Mouse (Mus musculus) liver, embryonic 12.5 days (tissue): ENCODE data around the gene Stxbp4. TPM values are rescaled to one million over a fixed set of nuclear protein-coding genes. Genes with fewer than 3 reads are reported as not detected.

Source experiments
- ATAC-seq: fragments of 200-750 bp; cut with Nextera tagmentation; 2 replicates; pipeline ENCODE4 v1.8.0; 2017; ENCODE audit warnings: moderate number of reproducible peaks, mild to moderate bottlenecking, moderate library complexity
- H3K27ac ChIP-seq: fragments of 300-500 bp; sonication (generic); 2 replicates; pipeline ENCODE4 v1.5.1; 2016; ENCODE audit warnings: mild to moderate bottlenecking
- H3K27me3 ChIP-seq: fragments of 300-500 bp; sonication (generic); replicated peaks from 2 replicates; pipeline ENCODE4 v1.6.1; 2016; ENCODE audit warnings: mild to moderate bottlenecking, moderate library complexity
- H3K36me3 ChIP-seq: fragments of 300-500 bp; sonication (generic); 2 replicates; pipeline ENCODE4 v1.6.1; 2016; ENCODE audit warnings: mild to moderate bottlenecking, moderate library complexity
- H3K4me1 ChIP-seq: fragments of 300-500 bp; sonication (generic); 2 replicates; pipeline ENCODE4 v1.6.1; 2016
- H3K4me2 ChIP-seq: fragments of 300-500 bp; sonication (generic); 2 replicates; pipeline ENCODE4 v1.6.1; 2016; ENCODE audit warnings: mild to moderate bottlenecking, moderate library complexity
- H3K4me3 ChIP-seq: fragments of 300-500 bp; sonication (generic); 2 replicates; pipeline ENCODE4 v1.5.1; 2016; ENCODE audit warnings: mild to moderate bottlenecking, moderate library complexity
- H3K9ac ChIP-seq: fragments of 300-500 bp; sonication (generic); 2 replicates; pipeline ENCODE4 v1.6.1; 2016; ENCODE audit warnings: mild to moderate bottlenecking, moderate library complexity
- H3K9me3 ChIP-seq: fragments of 300-500 bp; sonication (generic); replicated peaks from 2 replicates; pipeline ENCODE4 v1.6.1; 2016; ENCODE audit warnings: mild to moderate bottlenecking, moderate library complexity
- WGBS: fragments of 180-500 bp; shearing (Covaris S2); methylation state at CpG from one replicate; pipeline ENCODE4 v1.1.7; 2016; ENCODE audit not compliant: insufficient replicate concordance; 5-methylcytosine and 5-hydroxymethylcytosine counted together
- polyA plus RNA-seq: library from polyadenylated mRNA; unstranded; fragments of >200 nt; fragmentation: Nextera tagmentation; extraction: Ambion mirVana; gene quantifications from 2 replicates; pipeline ENCODE4 v1.2.1, GENCODE M21; 2016

The Stxbp4 gene
- polyA plus RNA-seq, 1 experiment from 2014 or later = 12.9 TPM

DNA sequence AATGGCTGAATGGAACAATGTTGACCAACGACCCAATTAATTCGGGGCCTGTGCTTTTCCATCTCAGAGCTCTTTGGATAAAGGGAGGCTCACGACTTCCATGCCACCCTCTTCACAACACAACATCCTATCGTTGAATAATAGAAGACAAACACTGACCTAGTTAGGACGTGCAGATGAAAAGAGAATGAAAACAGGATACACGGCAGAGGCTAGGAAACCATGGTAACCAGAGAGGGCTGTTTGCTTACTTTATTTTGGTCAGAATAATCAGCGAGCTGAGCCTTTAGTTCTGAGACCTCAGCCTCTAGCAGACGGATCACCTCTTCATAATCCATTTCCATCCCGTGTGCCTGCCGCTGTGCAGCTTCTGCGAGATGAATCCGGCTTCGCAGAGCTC, 89.3 kb downstream of the Stxbp4 start:
- Histone ChIP-seq H3K4me2 (no peak overlapping the region), H3K9ac (no peak overlapping the region), H3K4me3 (no peak overlapping the region), H3K9me3 (no peaks in the 10 kb centered on the region), H3K27me3 (no peaks in the 10 kb centered on the region), H3K36me3 (peaks cover 5% of the 10 kb centered on the region), H3K4me1 (peaks cover 4% of the 10 kb centered on the region; the same call in 1 of the 2 replicates), H3K27ac (no peak overlapping the region)
- WGBS = 79% methylated on average over 13 of the region's 13 CpGs
- ATAC-seq = no peak

DNA sequence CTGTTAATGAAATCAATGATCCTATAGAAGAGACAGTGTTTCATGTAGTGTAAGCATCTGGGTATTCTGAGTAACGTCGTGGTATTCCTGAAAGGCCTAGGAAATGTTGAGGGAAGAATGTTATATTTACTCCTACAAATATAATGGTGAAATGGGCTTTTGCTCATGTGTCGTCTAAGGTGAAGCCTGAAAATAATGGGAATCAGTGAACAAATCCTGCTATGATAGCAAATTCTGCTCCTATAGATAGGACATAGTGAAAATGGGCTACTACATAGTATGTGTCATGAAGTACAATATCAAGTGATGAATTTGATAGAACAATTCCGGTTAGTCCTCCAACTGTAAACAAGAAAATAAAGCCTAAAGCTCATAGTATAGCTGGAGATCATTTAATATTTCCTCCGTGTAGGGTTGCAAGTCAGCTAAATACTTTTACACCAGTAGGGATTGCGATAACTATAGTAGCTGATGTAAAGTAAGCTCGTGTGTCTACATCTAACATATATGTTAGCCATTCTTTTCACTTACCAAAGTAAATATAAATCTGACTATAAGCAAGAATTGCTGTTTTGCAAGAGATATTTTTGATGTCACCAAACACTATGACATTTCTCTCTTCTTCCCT, 99.1 kb downstream of the Stxbp4 start:
- no peak overlapping the region for H3K27ac ChIP-seq
- WGBS = 78% methylated on average over 7 of the region's 7 CpGs
- H3K36me3 ChIP-seq = peaks cover 12% of the 10 kb centered on the region
- no peaks in the 10 kb centered on the region for H3K27me3 ChIP-seq
- H3K9me3 ChIP-seq = no peaks in the 10 kb centered on the region
- H3K9ac ChIP-seq = no peak overlapping the region
- no peaks in the 10 kb centered on the region for H3K4me1 ChIP-seq
- no peak overlapping the region for H3K4me2 ChIP-seq
- no peak overlapping the region for H3K4me3 ChIP-seq
- ATAC-seq = no peak

DNA sequence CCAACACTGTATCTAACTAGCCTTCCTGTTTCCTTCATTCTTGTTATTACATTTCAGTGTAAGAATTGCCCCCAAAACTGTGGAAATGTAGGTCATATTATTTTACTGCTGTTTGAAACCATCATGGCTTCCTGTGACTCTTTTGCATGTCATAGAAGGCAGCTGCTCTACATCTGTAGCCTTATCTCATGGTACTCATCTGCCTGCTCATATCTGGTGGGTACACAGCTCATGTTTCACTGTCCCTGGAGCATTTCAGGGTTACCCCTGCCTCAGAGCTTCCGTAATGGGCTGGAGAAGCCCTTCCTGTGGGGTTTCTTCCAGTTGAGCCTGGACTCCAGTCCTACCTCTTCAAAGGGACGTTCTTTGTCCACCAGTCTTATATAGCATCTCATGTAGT, 112.6 kb downstream of the Stxbp4 start:
- WGBS = 55% methylated on average over 2 of the region's 2 CpGs
- peaks cover 6% of the 10 kb centered on the region; the same call in 1 of the 2 replicates for H3K4me1 ChIP-seq
- H3K36me3 ChIP-seq = peaks cover 13% of the 10 kb centered on the region
- no peaks in the 10 kb centered on the region for H3K27me3 ChIP-seq
- no peak overlapping the region for H3K4me2 ChIP-seq
- H3K9me3 ChIP-seq = no peaks in the 10 kb centered on the region
- H3K9ac ChIP-seq = no peak overlapping the region
- no peak overlapping the region for H3K4me3 ChIP-seq
- ATAC-seq = no peak; the same call in 1 of the 2 replicates
- H3K27ac ChIP-seq = no peak overlapping the region

DNA sequence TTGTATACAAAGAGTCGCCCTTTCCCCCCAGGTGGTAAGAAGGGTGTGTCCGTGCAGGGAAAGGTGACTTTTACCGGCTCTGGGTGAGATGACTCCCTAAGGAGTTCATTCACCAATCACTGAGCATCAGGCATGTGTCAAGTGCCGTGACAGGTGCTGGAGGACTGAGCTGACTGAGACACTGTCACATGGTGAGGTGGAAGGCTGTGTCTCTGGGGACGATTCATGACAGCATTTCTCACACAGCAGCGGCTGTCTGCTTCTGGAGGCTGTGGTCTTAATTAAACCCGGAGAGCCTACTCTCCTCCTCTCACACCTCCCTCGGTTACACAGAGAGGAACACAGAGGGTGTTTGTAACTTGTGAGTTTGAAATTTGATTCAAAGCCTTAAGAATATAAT, 116.8 kb downstream of the Stxbp4 start:
- H3K36me3 ChIP-seq = peaks cover 8% of the 10 kb centered on the region; the same call in 1 of the 2 replicates
- H3K4me2 ChIP-seq = no peak overlapping the region
- H3K9me3 ChIP-seq = no peaks in the 10 kb centered on the region
- no peak overlapping the region for H3K27ac ChIP-seq
- no peaks in the 10 kb centered on the region for H3K27me3 ChIP-seq
- WGBS = 71% methylated on average over 8 of the region's 8 CpGs
- peaks cover 6% of the 10 kb centered on the region; the same call in 1 of the 2 replicates for H3K4me1 ChIP-seq
- no peak overlapping the region for H3K9ac ChIP-seq
- no peak for ATAC-seq
- H3K4me3 ChIP-seq = no peak overlapping the region

DNA sequence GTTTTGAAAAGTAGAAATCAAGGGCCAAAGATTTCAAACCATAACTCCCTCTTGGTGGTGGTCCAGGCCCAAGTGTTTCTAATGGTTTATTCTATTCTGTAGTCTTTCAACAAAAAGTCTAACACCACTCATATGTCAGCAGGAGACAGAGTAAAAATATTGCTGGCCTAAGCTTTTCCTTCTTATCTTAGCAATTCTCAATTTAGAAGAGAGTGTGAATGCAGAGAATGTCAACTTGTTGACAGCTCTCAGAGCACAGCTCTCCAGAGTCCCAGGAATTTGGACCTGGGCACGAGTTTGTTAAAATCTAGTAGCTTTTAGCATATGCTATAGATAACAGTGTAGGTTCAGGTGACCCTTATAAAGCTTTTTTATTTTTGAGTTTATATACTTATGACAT, 120.1 kb downstream of the Stxbp4 start:
- H3K4me3 ChIP-seq = no peak overlapping the region
- no peaks in the 10 kb centered on the region for H3K27me3 ChIP-seq
- WGBS = 67% methylated on average over 1 of the region's 1 CpGs
- no peak overlapping the region for H3K4me2 ChIP-seq
- no peak overlapping the region for H3K27ac ChIP-seq
- ATAC-seq = no peak
- H3K9me3 ChIP-seq = no peaks in the 10 kb centered on the region
- H3K9ac ChIP-seq = no peak overlapping the region
- no peaks in the 10 kb centered on the region for H3K4me1 ChIP-seq
- H3K36me3 ChIP-seq = peaks cover 8% of the 10 kb centered on the region; the same call in 1 of the 2 replicates

DNA sequence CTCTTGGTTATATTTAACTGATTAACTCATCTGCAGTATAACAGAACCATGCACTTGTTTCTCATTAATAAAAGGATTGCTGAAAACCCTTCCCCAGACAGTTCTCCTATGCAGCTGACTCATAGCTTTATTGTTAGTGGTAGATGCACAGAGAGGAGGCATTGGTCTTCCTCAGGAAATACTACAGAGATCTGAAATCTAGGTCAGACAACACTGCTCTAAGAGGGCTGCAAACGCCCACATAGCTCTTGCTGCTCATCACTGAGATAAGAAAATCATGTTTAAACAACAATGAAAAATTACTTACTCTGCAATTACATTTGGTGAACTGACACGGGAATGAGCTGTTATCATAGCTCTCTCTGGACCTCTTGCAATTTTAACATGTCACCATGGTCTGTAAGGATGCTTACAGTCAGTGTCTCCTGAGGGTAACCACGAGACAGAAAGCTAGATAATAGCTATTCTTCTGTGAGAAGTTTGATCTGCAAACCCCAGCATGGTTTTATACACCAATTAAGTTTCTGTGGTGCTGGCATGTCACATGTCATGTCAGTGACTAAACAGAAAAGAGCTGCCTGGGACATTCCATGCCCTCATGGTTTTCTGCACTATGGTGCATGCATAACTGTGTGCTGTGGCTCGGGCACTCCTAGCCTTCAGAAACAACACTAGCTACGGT, 125.2 kb downstream of the Stxbp4 start:
- H3K36me3 ChIP-seq = no peaks in the 10 kb centered on the region
- no peak for ATAC-seq
- no peak overlapping the region for H3K4me2 ChIP-seq
- H3K9me3 ChIP-seq = no peaks in the 10 kb centered on the region
- no peaks in the 10 kb centered on the region for H3K27me3 ChIP-seq
- no peak overlapping the region for H3K4me3 ChIP-seq
- no peaks in the 10 kb centered on the region for H3K4me1 ChIP-seq
- no peak overlapping the region for H3K9ac ChIP-seq
- WGBS = 56% methylated on average over 5 of the region's 5 CpGs
- no peak overlapping the region for H3K27ac ChIP-seq

DNA sequence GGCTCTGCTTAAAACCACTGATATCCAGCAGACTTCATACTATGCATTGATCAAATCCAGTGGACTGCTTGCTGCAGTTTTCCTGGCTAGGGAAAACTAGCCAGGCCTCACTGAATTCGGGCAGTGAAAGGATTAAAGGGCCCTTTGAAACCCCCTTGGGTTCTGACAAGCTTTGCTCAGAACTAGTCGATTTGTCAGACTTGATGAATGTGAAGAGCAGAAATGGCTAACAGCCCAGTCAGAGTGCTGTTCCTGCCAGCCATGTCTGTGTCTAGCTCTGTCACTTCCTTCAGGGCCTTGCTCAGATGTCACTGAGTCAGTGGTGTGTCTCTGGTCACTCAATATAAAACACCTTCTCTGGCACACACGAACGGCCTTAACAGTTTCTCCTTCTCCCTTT, 136.0 kb downstream of the Stxbp4 start:
- Histone ChIP-seq H3K4me3 (no peak overlapping the region), H3K27me3 (no peaks in the 10 kb centered on the region), H3K36me3 (0 out of 2 replicates have a peak, but pooled peaks cover under 1% of the 10 kb centered on the region), H3K9me3 (no peaks in the 10 kb centered on the region), H3K4me2 (no peak overlapping the region), H3K4me1 (no peaks in the 10 kb centered on the region), H3K27ac (no peak overlapping the region), H3K9ac (no peak overlapping the region)
- 70% methylated on average over 4 of the region's 4 CpGs for WGBS
- no peak for ATAC-seq

DNA sequence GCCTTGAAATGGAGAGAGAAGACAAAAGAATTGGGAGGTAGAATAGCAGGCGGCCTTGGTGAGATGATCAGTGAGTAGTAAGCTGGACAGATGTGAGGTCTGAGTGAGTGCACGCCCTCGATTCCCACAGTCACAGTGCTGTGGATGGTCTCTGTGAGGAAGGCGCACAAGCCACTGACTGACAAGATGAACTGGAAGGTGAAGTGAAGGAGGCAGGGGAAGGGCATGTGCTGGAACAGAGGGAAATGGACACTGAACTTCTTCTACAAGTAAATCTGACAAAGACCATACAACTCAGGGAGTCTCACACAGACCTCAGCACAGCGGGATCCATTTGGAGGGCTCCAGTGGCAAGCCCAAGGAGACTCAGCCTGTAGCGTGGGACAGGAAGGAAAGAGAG, 138.0 kb downstream of the Stxbp4 start:
- no peaks in the 10 kb centered on the region for H3K36me3 ChIP-seq
- no peak overlapping the region for H3K9ac ChIP-seq
- 73% methylated on average over 6 of the region's 6 CpGs for WGBS
- H3K27me3 ChIP-seq = no peaks in the 10 kb centered on the region
- no peaks in the 10 kb centered on the region for H3K9me3 ChIP-seq
- no peak overlapping the region for H3K4me3 ChIP-seq
- H3K4me2 ChIP-seq = no peak overlapping the region
- no peak for ATAC-seq
- no peaks in the 10 kb centered on the region for H3K4me1 ChIP-seq
- no peak overlapping the region for H3K27ac ChIP-seq

DNA sequence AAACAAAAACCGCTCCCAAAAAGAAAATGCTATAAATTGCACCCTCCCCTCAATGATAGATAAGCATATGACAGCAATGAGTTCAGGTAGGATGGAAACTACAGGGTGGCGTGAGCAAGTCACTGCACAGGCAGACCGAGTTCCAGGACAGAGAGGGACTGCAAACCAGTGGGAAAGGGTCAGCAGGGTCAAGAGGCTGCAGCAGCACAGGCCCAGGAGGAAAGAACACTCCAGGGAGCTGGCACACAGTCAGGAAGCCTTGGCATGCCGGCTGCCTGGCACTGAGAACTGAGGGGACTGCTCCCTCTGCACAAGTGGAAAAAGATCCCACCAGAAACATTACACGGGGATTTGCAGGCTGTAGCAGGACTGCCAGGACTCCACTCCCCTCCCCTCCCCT, 139.4 kb downstream of the Stxbp4 start:
- H3K9ac ChIP-seq = no peak overlapping the region
- no peaks in the 10 kb centered on the region for H3K4me1 ChIP-seq
- 0 out of 2 replicates have a peak, but pooled peaks cover 3% of the 10 kb centered on the region for H3K36me3 ChIP-seq
- no peak for ATAC-seq
- H3K9me3 ChIP-seq = no peaks in the 10 kb centered on the region
- 58% methylated on average over 4 of the region's 5 CpGs for WGBS
- H3K4me3 ChIP-seq = no peak overlapping the region
- H3K27me3 ChIP-seq = no peaks in the 10 kb centered on the region
- no peak overlapping the region for H3K4me2 ChIP-seq
- H3K27ac ChIP-seq = no peak overlapping the region

DNA sequence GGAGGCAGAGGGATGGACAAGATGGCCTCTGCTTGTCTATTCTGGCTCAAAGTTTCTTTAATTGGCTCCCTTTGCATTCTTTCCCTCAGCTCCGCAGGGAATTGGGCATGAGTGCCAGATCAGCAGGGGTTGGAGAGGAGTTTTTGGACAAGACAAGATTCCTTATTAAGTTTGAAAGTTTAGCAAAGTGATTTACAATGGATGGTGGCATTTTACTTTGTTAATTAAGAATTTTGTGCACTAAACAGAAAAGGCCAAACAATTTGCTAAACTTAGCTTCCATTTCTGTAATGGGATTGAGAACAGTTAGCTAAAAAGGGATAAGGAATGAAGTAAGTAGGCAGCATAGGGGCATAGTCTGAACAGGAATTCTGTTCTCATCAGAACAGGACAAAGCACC, 142.9 kb downstream of the Stxbp4 start:
- no peak overlapping the region for H3K9ac ChIP-seq
- H3K27me3 ChIP-seq = no peaks in the 10 kb centered on the region
- no peaks in the 10 kb centered on the region for H3K9me3 ChIP-seq
- no peak for ATAC-seq
- H3K4me2 ChIP-seq = no peak overlapping the region
- no peaks in the 10 kb centered on the region for H3K4me1 ChIP-seq
- 0 out of 2 replicates have a peak, but pooled peaks cover 8% of the 10 kb centered on the region for H3K36me3 ChIP-seq
- no peak overlapping the region for H3K4me3 ChIP-seq
- WGBS = 67% methylated on average over 1 of the region's 1 CpGs
- no peak overlapping the region for H3K27ac ChIP-seq

DNA sequence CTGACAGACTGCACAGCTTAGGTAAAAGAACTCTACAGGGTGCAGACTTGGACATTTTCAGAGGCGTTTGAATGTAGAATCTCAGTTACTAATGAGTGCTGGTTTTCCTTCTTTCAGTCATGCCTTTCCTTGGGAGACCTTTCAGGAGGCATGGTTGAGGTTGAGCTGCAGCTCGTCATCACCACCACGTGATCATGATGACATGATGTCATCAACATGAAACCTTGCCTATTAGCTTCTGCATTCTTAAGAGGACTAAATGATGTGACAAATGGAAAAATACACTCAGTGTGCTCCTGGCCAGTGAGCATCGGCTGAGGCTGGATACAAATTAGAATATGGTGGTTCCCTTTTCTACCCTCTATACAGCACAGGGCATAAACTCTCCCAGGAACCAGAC, 145.4 kb downstream of the Stxbp4 start:
- 74% methylated on average over 4 of the region's 4 CpGs for WGBS
- Histone ChIP-seq H3K27me3 (no peaks in the 10 kb centered on the region), H3K4me2 (no peak overlapping the region), H3K36me3 (peaks cover 10% of the 10 kb centered on the region; the same call in 1 of the 2 replicates), H3K9ac (no peak overlapping the region), H3K4me1 (no peaks in the 10 kb centered on the region), H3K27ac (no peak overlapping the region), H3K9me3 (no peaks in the 10 kb centered on the region), H3K4me3 (no peak overlapping the region)
- ATAC-seq = no peak

DNA sequence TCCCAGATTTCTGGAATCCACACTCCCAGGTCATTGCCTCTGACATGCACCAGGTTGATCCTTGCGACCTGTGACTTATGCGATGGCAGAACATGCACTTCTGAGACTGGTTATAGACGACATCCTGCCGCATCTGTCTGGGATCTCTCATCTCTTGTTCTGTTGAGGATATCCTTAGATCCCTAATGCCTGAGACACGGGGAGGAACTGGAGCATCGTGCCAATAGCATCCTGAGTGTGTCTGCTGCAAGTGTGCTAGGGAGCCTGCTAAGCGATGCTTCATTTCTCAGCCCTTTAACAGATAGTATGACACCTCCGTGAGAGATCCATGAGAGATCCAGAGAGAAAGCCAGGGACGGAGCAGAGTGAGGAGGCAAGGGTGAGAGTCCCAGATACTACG, 148.7 kb downstream of the Stxbp4 start:
- no peak for ATAC-seq
- WGBS = 80% methylated on average over 10 of the region's 10 CpGs
- no peak overlapping the region for H3K27ac ChIP-seq
- no peaks in the 10 kb centered on the region for H3K27me3 ChIP-seq
- H3K9ac ChIP-seq = no peak overlapping the region
- H3K4me3 ChIP-seq = no peak overlapping the region
- H3K36me3 ChIP-seq = peaks cover 13% of the 10 kb centered on the region; the same call in 1 of the 2 replicates
- H3K4me1 ChIP-seq = no peaks in the 10 kb centered on the region
- no peaks in the 10 kb centered on the region for H3K9me3 ChIP-seq
- H3K4me2 ChIP-seq = no peak overlapping the region
